Mouse (Mus musculus) cerebellum, adult 8-10 months (tissue): ENCODE results near the gene Slc37a1.

Source experiments
- DNase-seq: peaks from one replicate; pipeline ENCODE4 v3.0.0; 2022

Slc37a1 gene

DNA sequence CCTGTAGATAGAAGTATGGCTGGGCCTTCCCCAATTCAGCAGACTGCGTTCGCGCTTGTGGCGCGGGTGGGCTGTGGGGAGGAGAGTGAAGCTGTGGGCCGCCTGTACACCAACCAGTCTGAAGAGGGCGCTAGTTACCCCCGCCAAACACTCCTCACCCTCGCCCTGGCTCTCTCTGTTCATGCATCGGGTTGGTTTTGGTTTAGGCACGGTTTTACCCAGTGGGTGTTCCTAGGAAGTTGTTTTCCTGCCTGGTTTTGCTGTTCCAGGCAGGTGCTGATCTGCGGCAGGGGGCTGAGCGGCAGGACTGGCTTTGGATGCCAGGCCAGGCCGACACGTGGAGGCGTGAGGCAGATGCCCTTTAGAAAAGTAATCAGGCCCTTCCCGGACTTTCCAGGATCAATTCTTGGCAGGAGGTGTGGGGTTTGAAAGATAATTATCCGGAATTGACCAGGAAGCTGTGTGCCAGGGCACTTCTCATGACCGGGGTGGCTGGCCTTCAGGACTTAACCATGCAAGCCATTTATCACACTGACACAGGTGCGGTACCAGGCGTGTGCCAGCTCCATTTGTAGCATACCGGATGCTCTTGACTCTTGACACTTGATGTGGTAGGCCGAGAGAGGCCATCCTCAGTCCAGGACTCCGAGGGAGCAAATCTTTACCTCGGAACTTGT is 8.8 kb downstream of the Slc37a1 start:
- no peak for DNase-seq

DNA sequence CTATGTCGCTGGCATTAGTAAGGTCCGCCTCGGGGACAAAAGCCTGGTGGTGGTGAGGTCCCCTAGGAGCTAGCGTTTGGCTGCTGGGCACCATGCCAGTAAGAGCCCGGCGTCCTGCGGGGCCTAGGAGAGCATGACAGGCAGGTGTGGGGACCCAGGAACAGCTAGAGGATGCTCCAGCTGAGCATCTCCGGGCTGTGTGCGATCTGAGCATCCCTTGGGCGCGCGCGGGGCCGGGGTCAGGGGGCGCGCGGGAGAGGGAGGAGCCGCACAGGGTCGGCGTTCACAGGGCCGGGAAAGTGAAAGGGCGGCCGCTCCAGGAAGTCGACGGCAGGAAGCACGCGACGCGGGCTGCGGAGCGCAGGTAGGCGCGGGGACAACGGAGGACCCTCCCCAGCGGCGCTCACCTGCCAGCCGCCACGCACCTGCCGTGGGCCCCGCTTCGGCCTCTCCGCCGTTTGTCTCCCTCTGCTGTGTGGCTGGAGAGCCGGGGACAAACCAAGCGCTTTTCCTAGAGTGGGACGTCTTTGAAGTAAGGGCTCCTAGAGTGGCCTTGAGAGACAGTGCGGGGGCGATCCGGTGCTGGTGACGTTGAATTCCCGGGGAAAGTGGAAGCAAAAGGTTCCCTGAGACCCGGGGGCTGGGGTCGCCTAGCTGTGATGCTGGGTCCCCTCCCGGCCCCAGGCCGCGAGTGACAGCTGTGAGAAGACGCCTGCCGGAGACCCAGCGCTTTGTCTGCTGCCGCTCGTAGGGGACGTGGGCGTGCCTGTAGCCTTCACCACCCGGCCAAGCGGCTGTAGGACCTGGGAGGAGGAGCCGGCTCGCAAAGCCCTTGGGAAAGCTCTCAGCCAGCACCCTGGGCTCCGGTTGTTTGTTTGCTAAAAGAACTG is 9.5 kb downstream of the Slc37a1 start:
- peak; percentile 53 for DNase-seq

DNA sequence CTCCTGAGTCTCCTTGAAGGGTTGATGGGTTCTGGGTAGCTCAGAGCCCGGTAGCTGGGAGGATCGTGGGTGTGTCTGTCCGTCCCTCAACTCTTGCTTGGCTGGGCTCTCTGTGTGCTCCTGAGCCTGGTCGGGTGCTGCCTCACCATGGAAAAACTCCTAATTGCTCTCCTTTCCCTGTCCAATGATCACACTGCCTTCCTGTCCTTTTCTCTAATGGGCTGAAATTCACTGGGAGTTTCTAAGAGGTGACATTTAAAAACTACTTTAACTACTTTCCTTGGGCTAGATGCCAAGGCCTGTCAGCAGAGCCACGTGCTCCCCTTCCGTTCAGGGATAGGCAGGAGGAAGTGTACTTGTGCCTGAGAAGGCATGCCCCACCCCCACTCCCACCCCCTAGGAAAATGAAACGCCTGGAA is 10.9 kb downstream of the Slc37a1 start:
- DNase-seq, result no peak

DNA sequence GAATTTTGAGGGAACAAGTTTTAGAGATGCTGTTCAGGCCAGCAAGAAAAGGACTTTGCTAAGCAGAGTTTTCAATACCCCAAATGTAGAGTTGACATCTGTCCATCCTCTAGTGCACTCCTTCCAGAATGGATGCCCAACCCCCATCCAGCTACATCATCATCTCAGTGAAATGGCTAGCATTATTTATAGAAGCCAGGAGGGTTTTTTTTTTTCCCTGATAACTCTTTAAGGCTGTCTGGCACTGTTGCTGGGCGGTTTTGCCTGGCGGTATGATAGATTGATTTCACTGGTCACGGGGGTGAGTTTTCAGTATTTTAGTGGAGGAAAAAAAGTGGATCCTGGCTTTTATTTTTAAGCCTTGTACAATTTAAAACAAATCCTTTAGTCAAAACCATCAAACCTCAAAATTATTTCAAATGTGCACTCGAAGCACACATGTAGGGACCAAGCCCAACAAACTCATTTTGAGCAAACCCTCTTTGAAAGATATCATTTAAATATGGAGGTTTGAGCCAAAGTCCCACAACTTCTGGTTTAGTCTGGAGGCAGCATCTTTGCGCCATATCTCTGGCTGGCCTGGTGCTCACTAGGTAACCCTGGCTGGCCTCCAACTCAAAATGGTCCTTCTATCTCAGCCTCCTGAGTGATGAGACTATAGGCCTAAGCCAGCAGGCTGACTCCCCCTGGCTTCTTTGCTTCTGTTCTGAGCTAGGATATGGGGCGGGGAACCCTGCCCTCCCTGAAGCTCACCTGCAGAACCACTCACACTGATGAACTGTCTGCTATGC is 12.0 kb downstream of the Slc37a1 start:
- DNase-seq, result no peak

DNA sequence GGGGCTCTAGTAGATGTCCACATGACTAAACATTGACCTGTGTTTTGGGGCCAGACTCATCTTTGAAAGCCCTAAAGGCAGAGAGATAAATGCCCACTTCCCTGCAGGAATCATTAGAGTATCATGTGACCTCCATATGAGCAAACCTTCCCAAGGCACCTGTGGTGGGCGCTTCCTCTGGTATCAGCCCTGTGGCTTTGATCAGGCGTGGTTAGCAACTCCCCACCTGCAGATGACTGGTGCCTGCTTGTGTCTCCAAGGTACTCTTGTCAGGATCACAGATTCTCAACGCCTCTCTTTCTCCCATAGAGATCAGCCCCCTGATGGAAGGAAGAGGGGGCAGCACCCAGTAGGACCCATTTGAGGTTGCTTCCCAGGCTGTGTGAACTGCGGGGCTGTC is 13.4 kb downstream of the Slc37a1 start:
- no peak for DNase-seq

DNA sequence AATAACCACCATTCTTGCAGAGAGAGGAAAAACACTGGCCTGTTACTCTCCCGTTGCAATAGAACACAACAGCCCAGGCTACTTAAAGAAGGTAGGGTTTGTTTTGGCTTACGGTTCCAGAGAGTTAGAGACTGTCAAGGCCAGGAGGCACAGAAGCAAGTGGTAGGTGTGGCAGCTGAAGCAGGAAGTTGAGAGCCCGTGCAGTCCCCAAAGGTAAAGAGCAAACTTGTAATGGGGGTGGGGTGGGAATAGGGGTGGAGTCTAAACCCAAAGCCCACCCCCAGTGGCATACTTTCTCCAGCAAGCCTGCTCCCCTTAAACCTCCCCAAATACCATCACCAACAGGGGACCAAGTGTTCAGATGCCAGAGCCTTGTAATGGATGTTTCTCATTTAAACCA is 14.1 kb downstream of the Slc37a1 start:
- no peak for DNase-seq

DNA sequence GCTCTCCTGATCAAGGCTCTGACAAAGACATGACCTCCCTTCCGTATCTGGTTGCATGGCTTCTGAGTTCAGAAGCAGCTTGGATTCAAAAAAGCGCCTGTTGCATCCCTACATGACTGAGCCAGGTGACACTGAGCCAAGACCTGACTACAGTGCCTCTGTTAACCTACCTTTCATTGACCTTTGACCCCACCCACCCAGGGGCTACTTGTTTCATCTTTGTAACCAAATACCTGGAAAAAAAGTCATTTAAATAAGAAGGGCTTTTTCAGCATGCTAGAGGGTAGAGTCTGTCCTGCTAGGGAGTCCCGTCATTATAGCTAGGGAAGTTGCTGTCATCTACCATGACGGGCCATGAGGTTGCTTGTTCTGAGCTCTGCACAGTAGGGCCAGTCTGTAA is 16.8 kb downstream of the Slc37a1 start:
- no peak for DNase-seq

DNA sequence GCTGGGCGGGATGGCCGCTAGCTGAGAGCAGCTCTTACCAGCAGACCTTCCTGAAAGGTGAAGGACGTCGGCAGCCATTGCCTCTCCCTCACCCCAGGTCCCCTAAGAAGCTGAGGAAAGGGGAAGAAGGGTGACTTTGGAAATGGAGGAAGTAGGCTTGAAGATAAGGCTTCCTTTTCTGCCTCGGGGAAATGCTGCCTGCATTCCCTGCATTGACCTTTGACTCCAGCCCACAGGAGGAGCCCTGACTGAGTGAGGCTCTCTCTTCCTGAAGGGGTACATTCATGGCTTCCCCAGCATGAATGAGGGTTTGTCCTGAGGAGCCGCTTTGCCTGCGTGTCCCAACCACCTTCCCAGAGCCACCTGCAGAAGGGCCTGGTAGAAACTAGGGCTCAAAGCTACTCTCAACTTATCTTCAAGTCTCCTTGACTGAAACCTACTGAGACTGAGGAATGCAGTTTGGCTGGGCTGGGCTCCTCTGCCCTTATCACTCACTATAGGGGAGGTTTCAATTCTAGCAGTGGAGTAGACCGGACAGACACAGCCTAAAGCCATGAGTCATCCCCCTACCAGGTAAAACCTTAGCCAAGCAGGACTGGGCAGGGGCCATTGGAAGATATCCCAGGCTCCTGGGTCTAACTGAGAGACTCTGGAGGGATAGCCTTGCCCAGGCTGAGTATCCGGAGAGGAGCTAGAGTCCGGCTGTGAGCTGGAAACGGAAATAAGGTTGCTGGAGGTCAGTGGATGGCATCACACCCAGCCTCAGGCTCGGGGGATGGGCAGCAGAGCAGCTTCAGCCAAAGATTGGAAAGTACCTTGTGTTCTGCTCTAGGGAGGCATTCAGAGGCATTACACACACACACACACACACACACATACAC is 18.5 kb downstream of the Slc37a1 start:
- no peak for DNase-seq

DNA sequence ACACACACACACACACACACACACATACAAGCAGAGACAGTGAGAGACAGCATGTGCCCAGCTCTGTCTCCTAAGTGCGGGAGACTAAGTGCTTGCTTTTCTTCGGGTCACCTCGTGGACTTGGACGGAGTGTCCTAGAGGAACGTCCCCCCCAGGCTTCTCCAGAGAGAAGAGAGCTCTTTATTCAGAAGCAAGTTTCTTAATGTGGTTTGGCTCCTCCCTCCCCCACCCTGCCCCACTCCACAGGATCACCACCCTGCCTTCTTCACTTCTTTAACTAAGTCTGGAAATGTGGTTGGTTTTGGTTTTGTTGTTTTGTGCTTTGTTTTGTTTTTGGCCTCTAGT is 19.2 kb downstream of the Slc37a1 start:
- DNase-seq, result no peak

DNA sequence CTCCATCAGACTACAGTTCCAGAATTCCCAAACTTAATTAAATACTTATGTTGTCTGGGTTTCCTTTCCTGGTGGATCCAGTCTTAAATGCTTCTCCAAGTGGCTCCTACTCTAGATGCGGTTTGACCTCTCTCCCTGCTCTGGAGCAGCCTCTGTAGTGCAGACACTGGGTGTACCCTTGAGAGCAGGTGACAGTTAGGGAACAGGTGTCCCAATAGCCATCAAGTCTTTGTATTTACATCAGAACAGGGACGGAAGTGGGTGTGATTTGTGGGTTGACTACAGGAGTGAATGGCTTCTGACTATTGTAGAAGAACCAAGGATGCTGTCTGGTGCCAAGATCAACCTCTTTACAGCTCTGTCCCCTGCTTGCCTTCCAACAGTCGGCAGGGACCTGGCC is 21.2 kb downstream of the Slc37a1 start:
- no peak for DNase-seq

DNA sequence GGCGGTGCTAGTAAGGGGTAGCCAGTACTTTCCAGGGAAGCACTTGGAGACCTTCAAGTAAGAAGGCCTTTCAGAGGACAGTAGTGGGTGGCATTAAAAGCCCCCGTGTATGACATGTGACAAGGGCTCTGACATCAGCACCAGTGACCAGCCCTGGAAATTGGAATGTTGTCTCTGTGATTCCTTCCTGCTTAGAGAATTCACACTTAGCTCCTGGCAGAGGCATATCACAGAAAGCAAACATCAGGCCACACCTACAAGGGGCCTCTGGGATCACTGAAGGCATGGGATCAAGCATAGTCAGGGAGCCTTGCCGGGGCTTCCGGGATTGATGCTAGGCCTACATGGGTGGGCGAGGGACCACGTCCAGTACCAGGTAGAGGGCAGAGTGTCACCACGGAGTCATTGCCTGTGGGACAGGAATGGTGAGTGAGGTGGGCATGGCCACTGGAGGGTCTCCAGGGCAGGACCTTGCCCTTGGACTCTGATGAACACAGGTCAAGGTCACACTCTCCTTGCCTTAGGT is 21.8 kb downstream of the Slc37a1 start:
- DNase-seq, result no peak

DNA sequence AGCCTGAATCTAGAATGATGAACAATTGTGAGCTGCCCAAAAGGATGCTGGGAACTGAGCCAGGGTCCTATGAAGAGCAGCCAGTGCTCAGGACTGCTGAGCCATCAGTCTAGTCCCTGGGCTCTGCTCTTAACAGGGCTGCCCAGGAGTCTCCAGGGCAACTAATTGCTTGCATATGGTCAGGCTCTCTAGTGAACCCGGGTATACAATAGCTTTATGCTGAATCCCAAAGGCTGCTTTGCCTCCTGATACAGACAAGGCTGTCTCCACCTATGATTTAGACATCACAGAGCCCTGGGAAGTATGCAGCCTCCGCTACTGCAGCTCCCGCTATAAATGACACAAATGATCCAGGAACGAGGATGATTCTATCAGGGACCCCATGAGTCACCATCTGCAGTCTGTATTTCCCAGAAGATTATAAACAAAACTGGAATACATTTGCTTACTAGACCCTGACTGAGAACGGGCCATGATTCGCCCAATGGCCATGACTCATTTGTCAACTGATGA is 22.7 kb downstream of the Slc37a1 start:
- DNase-seq, result no peak

DNA sequence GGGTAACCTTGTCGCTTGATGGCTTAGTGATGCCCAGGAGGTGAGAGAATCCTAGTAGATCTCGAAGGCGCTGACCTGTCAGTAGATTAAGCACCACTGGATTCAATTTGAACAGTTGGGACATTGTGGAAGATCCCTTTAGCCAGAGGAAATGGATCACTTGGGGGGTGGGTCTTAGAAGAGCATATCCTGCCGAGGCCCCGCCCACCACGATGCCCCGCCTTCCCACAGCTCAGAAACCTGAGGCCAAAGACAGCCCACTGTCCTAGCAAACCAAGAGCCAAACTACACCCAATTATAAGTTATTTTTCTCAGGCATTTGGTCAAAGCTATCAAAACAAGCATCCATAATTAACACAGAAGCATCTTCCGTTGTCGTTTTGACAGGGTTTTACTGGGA is 24.5 kb downstream of the Slc37a1 start:
- DNase-seq, result no peak

DNA sequence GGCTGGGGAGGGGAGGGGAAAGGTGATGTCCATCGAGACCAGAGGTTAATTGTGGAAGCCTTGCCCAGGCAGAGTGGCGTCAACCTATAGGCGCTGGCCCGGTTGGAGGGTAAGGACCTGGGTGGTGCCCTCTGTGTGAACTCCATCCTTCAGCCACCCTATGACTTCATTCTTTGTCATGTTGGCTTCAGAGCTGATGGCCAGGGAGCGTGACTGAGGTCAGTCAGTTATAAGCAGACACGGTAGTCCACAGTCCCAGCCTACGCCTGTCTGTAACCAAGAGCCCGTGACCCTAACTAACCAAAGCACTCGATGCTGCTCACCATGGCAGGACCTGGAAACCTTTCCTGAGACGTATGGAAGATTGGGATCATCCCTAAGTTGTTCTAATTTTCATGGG is 26.1 kb downstream of the Slc37a1 start:
- DNase-seq, result no peak

DNA sequence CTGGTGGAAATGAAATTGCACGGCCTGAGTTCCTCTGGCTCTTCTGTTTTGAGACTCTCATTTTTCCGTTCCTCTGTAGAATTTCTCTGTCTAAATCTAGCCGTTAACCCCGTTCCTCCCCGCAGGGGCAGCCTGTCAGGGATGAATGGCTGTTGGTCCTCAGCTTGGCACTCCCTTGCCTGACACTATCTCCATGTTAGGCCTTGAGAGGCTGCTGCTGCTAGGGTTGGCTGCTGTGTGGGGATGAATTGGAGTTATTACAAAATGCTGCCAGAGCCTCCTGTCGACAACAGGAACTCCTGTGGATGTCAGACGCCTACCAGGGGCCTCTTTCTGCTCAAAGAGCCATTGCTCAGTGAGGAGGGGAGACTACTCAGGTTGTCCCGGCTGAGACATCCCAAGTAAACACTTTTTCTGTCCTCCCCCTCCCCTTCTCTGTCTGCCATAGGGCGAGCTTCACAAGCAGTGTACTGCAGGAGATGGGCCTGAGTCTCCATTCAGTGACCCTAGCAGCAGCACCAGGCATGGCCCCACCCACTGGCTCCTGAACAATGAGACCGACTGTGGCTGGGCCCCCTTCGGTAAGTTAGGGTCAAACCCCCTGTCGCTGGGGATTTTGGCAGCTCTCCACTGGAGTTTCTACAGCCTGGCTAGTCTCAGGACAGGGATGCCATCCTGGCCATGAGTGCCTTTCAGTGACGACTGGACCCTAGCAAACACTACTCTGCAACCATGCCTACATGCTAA is 28.6 kb downstream of the Slc37a1 start:
- DNase-seq, result no peak

DNA sequence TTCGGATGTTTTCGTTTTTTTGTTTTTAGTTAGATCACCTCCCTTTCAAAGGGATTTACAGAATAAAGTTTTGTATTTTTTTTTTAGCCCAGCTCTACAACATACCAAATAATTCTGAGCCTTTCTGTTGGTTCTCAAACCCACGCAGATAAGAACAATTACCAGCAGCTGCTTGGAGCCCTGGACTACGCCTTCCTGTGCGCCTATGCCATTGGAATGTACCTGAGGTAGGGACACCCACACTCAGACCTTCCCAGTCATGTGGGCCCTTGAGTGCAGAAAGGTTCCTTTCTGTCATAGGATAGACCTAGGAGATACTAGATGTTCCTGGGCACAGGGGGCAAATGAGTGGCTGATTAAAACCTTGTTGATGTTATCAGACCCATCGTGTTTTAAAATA is 29.4 kb downstream of the Slc37a1 start:
- DNase-seq, result no peak

DNA sequence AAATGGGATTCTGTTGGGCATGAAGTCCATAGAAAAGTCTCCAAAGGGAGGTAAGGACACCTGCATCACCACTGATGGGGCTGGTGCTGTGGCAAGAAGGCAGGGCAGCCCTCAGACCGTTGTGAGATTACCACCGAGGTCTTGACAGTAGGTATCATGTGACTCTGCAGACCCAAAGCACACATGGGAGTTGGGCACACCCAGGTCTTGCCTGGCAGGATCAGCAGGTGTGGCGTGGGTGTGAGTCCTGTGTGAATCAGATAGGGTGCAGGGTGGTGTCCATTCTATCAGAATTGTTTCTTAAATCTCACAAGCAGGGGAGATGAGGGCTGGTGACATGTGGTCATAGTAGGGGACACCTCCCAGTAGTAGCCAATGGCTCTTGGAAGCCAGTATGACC is 30.4 kb downstream of the Slc37a1 start:
- DNase-seq, result no peak

DNA sequence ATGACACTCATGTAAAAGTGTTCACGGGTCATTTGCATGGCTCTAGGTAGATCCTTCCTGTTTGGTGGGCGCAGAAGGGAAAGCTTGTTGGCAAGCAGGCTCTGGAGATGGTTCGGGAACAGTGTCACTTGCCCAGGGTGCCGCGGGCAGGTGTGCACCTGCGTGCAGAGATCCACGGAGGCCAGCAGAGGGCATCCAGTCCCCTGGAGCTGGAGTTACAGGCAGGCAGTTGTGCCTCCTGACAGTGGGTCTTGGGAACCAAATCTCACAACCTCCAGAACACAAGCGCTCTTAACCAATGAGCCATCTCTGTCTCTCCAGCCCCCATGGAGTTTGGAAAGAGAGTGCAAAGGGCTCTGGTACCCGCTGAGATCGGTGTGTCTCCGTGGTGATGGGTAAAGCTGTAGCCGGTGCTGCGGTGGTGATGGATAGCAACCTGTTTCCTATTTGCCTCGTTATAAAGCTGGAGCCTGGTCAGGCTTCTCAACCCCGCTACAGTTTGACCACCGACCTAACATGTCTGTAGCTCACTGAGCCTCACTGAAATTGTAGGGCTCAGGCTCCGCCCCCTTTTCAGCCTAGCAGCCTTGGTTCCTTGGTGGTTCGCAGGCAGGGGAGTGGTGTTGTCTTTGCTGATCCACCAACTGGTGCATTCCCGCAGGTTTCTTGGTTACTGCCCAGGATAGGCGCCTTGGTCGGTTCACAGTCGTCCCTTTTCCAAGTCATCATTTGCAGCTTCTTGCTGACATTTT is 31.1 kb downstream of the Slc37a1 start:
- DNase-seq, result no peak

DNA sequence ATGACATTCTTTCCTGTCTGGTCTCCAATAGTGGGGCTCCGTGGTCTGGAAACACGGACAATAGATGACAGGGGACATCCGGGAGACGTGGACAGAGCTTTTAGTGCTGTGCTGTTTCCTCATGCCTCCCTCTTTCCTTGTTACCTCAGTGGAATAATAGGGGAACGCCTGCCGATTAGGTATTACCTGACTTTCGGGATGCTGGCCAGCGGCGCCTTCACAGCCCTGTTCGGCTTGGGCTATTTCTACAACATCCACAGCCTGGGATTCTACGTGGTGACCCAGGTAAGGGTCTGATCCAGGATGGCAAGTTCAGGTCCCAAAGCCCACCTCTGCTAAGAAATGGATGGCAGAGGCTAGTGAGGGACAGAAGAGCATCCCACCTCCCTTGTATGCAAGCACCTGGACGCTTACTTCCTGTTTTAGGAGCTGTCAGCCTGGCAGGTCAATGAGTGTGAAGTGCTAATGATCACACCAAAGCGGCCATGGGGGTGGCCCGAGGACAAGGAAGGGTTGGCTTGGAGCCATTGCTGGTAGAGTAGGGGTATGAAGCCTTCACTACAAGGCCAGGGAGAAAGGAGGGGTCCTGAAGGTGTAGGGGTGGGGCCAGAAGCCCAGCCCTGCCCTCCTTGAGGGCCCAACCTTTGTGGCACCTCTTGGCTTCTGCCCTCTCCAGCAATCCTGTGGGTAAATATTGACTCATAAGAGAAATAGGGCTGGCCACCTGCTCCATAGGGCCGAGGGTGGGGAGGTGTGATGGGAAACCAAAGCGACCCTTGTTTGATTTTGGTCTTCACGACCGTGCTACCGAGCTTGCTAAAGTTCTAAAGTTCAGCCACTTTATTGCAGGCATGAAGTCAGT is 32.5 kb downstream of the Slc37a1 start:
- DNase-seq, result no peak

DNA sequence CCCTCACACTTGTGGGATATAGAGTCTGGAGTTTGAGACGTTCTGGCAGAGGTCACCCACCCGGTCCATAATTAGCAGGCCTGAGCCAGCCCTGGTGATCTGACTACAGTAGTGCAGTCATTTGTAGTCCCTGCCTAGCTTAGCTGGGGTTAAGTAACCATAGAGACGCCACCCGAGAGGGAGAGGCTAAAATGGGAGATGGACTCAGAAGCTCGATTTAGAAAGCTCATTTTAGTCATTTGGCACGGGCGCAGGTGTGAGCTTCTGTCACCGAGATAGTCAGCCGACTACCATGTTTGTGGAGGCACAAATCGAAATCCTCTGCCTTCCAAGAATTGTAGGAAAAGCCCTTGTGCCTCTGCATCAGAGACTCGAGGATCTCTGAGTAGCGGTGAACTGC is 34.8 kb downstream of the Slc37a1 start:
- DNase-seq, result peak; percentile 50
